Mouse (Mus musculus): ENCODE results near the gene Hap1. TPM values are rescaled to one million over a fixed set of nuclear protein-coding genes. Genes with fewer than 3 reads are reported as not detected.

Gene Hap1
- polyA plus RNA-seq, 1 experiment from 2014 or later = 108 TPM

- H3K27ac ChIP-seq (replicated peaks; ENCODE audit: low read depth, low read length) = no peak overlapping the region
Observed at GRCm38 (mm10) chr11:100398517-100398916, 42.6 kb upstream of the Hap1 start.

GRCm38 (mm10) chr11:100397600-100398389, 41.9 kb upstream of the Hap1 start, which contains the start of gene Jup:
TSS of gene Jup (minus strand) at chr11:100397763.
- Histone ChIP-seq H3K36me3 (ENCODE audit: control insufficient read depth, insufficient read depth, low read length) (no peaks in the 10 kb centered on the region), H3K4me2 (ENCODE audit: low read length) (peak within 1 kb of the TSS; percentile 71)
- WGBS = 1% methylated on average over 37 of the region's 37 CpGs

More at GRCm38 (mm10) chr11:100398517-100398916, 42.6 kb upstream of the Hap1 start:
- no peaks in the 10 kb centered on the region for H3K9me3 ChIP-seq (ENCODE audit: control insufficient read depth, low read length)
- H3K9ac ChIP-seq (replicated peaks; ENCODE audit: low read length) = no peak overlapping the region
- no peak overlapping the region for H3K4me3 ChIP-seq (replicated peaks; ENCODE audit: low read depth, low read length)
- no peaks in the 10 kb centered on the region for H3K27me3 ChIP-seq (ENCODE audit: control insufficient read depth, insufficient read depth, low read length)
- DNase-seq = no peak
- no peak overlapping the region for H3K4me2 ChIP-seq (ENCODE audit: low read length)
- 96% methylated on average over 7 of the region's 7 CpGs for WGBS
- peaks cover 21% of the 10 kb centered on the region for H3K4me1 ChIP-seq (ENCODE audit: control insufficient read depth, insufficient read depth, low read length)
- H3K36me3 ChIP-seq (ENCODE audit: control insufficient read depth, insufficient read depth, low read length) = no peaks in the 10 kb centered on the region
- ATAC-seq (ENCODE audit: low FRiP score, low TSS enrichment) = no peak

GRCm38 (mm10) chr11:100396886-100397599, 41.1 kb upstream of the Hap1 start:
- Histone ChIP-seq H3K9me3 (ENCODE audit: control insufficient read depth, low read length) (no peaks in the 10 kb centered on the region), H3K4me1 (ENCODE audit: control insufficient read depth, insufficient read depth, low read length) (peaks cover 19% of the 10 kb centered on the region), H3K27ac (replicated peaks; ENCODE audit: low read depth, low read length) (peak overlapping the region; percentile 72), H3K27me3 (ENCODE audit: control insufficient read depth, insufficient read depth, low read length) (no peaks in the 10 kb centered on the region), H3K9ac (replicated peaks; ENCODE audit: low read length) (peak overlapping the region; percentile 73), H3K4me3 (replicated peaks; ENCODE audit: low read depth, low read length) (peak overlapping the region; percentile 64), H3K36me3 (ENCODE audit: control insufficient read depth, insufficient read depth, low read length) (no peaks in the 10 kb centered on the region), H3K4me2 (ENCODE audit: low read length) (peak overlapping the region; percentile 71)
- 3% methylated on average over 42 of the region's 42 CpGs for WGBS
- DNase-seq (peak; percentile 44), ATAC-seq (ENCODE audit: low FRiP score, low TSS enrichment) (no peak; the same call in none of the 2 replicates)

More at GRCm38 (mm10) chr11:100397600-100398389, 41.9 kb upstream of the Hap1 start, which contains the start of gene Jup:
- ATAC-seq (ENCODE audit: low FRiP score, low TSS enrichment) = peak; percentile 96
- Histone ChIP-seq H3K4me3 (replicated peaks; ENCODE audit: low read depth, low read length) (peak within 1 kb of the TSS; percentile 64), H3K9ac (replicated peaks; ENCODE audit: low read length) (peak within 1 kb of the TSS; percentile 73), H3K4me1 (ENCODE audit: control insufficient read depth, insufficient read depth, low read length) (peaks cover 19% of the 10 kb centered on the region), H3K27ac (replicated peaks; ENCODE audit: low read depth, low read length) (peak within 1 kb of the TSS; percentile 72), H3K27me3 (ENCODE audit: control insufficient read depth, insufficient read depth, low read length) (no peaks in the 10 kb centered on the region), H3K9me3 (ENCODE audit: control insufficient read depth, low read length) (no peaks in the 10 kb centered on the region)
- peak; percentile 99 for DNase-seq

- no peaks in the 10 kb centered on the region for H3K36me3 ChIP-seq (ENCODE audit: control insufficient read depth, insufficient read depth, low read length)
- ATAC-seq (ENCODE audit: low FRiP score, low TSS enrichment) (no peak), DNase-seq (peak; percentile 21)
- H3K27ac ChIP-seq (replicated peaks; ENCODE audit: low read depth, low read length) = no peak overlapping the region
- H3K9ac ChIP-seq (replicated peaks; ENCODE audit: low read length) = peak overlapping the region; percentile 73; the same call in 1 of the 2 replicates
- H3K9me3 ChIP-seq (ENCODE audit: control insufficient read depth, low read length) = no peaks in the 10 kb centered on the region
- peak overlapping the region; percentile 71 for H3K4me2 ChIP-seq (ENCODE audit: low read length)
- H3K4me1 ChIP-seq (ENCODE audit: control insufficient read depth, insufficient read depth, low read length) = peaks cover 19% of the 10 kb centered on the region
- H3K4me3 ChIP-seq (replicated peaks; ENCODE audit: low read depth, low read length) = peak overlapping the region; percentile 64
- WGBS = 32% methylated on average over 17 of the region's 17 CpGs
- H3K27me3 ChIP-seq (ENCODE audit: control insufficient read depth, insufficient read depth, low read length) = no peaks in the 10 kb centered on the region
Observed at GRCm38 (mm10) chr11:100395861-100396631, 40.1 kb upstream of the Hap1 start.

GRCm38 (mm10) chr11:100395200-100395599, 39.3 kb upstream of the Hap1 start:
- H3K9me3 ChIP-seq (ENCODE audit: control insufficient read depth, low read length) = no peaks in the 10 kb centered on the region
- WGBS = 49% methylated on average over 11 of the region's 11 CpGs
- no peak overlapping the region for H3K27ac ChIP-seq (replicated peaks; ENCODE audit: low read depth, low read length)
- H3K27me3 ChIP-seq (ENCODE audit: control insufficient read depth, insufficient read depth, low read length) = no peaks in the 10 kb centered on the region
- no peaks in the 10 kb centered on the region for H3K36me3 ChIP-seq (ENCODE audit: control insufficient read depth, insufficient read depth, low read length)
- peak overlapping the region; percentile 64; the same call in 1 of the 2 replicates for H3K4me3 ChIP-seq (replicated peaks; ENCODE audit: low read depth, low read length)
- peak overlapping the region; percentile 71 for H3K4me2 ChIP-seq (ENCODE audit: low read length)
- no peak overlapping the region for H3K9ac ChIP-seq (replicated peaks; ENCODE audit: low read length)
- DNase-seq (no peak), ATAC-seq (ENCODE audit: low FRiP score, low TSS enrichment) (no peak)
- H3K4me1 ChIP-seq (ENCODE audit: control insufficient read depth, insufficient read depth, low read length) = peaks cover 19% of the 10 kb centered on the region

- no peaks in the 10 kb centered on the region for H3K36me3 ChIP-seq (ENCODE audit: control insufficient read depth, insufficient read depth, low read length)
- H3K27ac ChIP-seq (replicated peaks; ENCODE audit: low read depth, low read length) = no peak overlapping the region
- H3K27me3 ChIP-seq (ENCODE audit: control insufficient read depth, insufficient read depth, low read length) = no peaks in the 10 kb centered on the region
- 70% methylated on average over 5 of the region's 5 CpGs for WGBS
- H3K4me1 ChIP-seq (ENCODE audit: control insufficient read depth, insufficient read depth, low read length) = peaks cover 19% of the 10 kb centered on the region
- H3K4me2 ChIP-seq (ENCODE audit: low read length) = peak overlapping the region; percentile 71; the same call in 1 of the 2 replicates
- ATAC-seq (ENCODE audit: low FRiP score, low TSS enrichment) (no peak), DNase-seq (no peak)
- peak overlapping the region; percentile 64; the same call in 1 of the 2 replicates for H3K4me3 ChIP-seq (replicated peaks; ENCODE audit: low read depth, low read length)
- H3K9ac ChIP-seq (replicated peaks; ENCODE audit: low read length) = no peak overlapping the region
- no peaks in the 10 kb centered on the region for H3K9me3 ChIP-seq (ENCODE audit: control insufficient read depth, low read length)
Observed at GRCm38 (mm10) chr11:100394353-100395074, 38.6 kb upstream of the Hap1 start.

- no peak overlapping the region for H3K27ac ChIP-seq (replicated peaks; ENCODE audit: low read depth, low read length)
- DNase-seq = no peak
- H3K4me2 ChIP-seq (ENCODE audit: low read length) = no peak overlapping the region
- H3K4me1 ChIP-seq (ENCODE audit: control insufficient read depth, insufficient read depth, low read length) = peaks cover 19% of the 10 kb centered on the region
- WGBS = 81% methylated on average over 7 of the region's 7 CpGs
- H3K27me3 ChIP-seq (ENCODE audit: control insufficient read depth, insufficient read depth, low read length) = no peaks in the 10 kb centered on the region
- H3K4me3 ChIP-seq (replicated peaks; ENCODE audit: low read depth, low read length) = no peak overlapping the region
- H3K9ac ChIP-seq (replicated peaks; ENCODE audit: low read length) = no peak overlapping the region
- H3K9me3 ChIP-seq (ENCODE audit: control insufficient read depth, low read length) = no peaks in the 10 kb centered on the region
- ATAC-seq (ENCODE audit: low FRiP score, low TSS enrichment) = no peak
- no peaks in the 10 kb centered on the region for H3K36me3 ChIP-seq (ENCODE audit: control insufficient read depth, insufficient read depth, low read length)
Observed at GRCm38 (mm10) chr11:100393733-100394132, 37.8 kb upstream of the Hap1 start.

GRCm38 (mm10) chr11:100392958-100393357, 37.0 kb upstream of the Hap1 start:
- H3K9ac ChIP-seq (replicated peaks; ENCODE audit: low read length) = no peak overlapping the region
- no peak overlapping the region for H3K4me2 ChIP-seq (ENCODE audit: low read length)
- DNase-seq (no peak), ATAC-seq (ENCODE audit: low FRiP score, low TSS enrichment) (no peak)
- H3K36me3 ChIP-seq (ENCODE audit: control insufficient read depth, insufficient read depth, low read length) = no peaks in the 10 kb centered on the region
- H3K27me3 ChIP-seq (ENCODE audit: control insufficient read depth, insufficient read depth, low read length) = no peaks in the 10 kb centered on the region
- 92% methylated on average over 5 of the region's 5 CpGs for WGBS
- H3K4me1 ChIP-seq (ENCODE audit: control insufficient read depth, insufficient read depth, low read length) = peaks cover 19% of the 10 kb centered on the region
- no peak overlapping the region for H3K4me3 ChIP-seq (replicated peaks; ENCODE audit: low read depth, low read length)
- no peaks in the 10 kb centered on the region for H3K9me3 ChIP-seq (ENCODE audit: control insufficient read depth, low read length)
- H3K27ac ChIP-seq (replicated peaks; ENCODE audit: low read depth, low read length) = no peak overlapping the region

Data from midbrain, embryonic 14.5 days (tissue).